Mouse (Mus musculus) forelimb bud, embryonic 11.5 days (tissue): Measurements from ENCODE around the gene Styx.

Experiments
- DNase-seq: peaks from one replicate; pipeline ENCODE4 v3.0.0-alpha.2; 2012; ENCODE audit warnings: low read depth, low spot score

Gene Styx

GRCm38 (mm10) chr14:45350931-45351859 lies at the start of gene Styx:
TSS of gene Styx (plus strand) at chr14:45351093.
- peak; percentile 89 for DNase-seq

DNA sequence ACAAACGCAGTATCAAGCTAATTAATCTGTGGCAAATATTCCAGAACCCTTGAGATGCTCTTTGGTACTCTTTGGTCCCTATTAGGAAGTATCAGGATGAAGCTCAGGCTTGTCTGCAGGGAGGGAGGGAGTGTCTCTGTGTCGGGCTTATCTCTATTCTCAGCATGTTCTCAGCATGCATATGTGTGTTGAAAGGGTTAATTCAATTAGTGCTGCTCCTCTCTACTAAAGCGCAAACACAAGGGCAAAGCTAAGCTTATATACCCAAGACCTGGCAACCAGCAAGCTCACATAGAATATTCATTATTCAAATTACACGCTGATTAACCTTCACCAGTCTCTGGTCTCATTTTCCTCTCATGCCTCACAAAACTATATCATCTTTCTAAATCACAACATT lies 47.0 kb upstream of the Styx start:
- no peak for DNase-seq

DNA sequence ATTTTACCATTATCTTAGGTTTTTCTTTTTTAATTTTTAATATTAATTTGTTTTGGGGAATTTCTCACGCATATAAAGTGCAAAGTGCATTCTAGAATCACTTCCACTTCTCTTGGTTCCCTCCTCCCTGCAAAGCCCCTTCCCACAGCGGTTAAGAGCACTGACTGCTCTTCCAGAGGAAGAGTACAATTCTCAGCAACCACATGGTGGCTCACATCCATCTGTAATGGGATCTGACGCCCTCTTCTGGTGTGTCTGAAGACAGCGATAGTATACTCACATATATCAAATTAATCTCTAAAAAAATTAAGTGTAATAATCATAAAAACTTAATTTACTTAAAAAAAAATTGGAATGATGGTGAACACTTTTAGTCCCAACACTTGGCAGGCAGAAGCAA lies 46.5 kb upstream of the Styx start:
- no peak for DNase-seq

DNA sequence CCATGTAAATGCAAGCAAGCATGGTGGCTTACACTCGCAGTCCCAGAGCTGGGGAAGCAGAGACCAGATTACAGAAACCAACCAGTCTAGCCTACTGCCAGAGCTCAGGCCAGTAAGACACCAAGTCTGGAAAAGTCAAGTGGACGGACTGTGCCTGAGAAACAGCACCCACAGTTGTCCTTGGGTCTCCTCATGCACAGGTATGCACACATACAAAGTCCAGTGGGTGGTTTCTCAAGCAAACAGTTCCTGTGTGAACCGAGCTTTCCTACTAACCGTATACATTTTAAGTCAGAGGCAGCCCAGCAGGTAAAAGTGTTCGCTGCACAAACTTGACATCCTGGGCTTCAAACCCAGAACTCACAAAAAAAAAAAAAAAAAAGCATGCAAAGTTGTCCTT lies 45.0 kb upstream of the Styx start:
- DNase-seq: no peak

DNA sequence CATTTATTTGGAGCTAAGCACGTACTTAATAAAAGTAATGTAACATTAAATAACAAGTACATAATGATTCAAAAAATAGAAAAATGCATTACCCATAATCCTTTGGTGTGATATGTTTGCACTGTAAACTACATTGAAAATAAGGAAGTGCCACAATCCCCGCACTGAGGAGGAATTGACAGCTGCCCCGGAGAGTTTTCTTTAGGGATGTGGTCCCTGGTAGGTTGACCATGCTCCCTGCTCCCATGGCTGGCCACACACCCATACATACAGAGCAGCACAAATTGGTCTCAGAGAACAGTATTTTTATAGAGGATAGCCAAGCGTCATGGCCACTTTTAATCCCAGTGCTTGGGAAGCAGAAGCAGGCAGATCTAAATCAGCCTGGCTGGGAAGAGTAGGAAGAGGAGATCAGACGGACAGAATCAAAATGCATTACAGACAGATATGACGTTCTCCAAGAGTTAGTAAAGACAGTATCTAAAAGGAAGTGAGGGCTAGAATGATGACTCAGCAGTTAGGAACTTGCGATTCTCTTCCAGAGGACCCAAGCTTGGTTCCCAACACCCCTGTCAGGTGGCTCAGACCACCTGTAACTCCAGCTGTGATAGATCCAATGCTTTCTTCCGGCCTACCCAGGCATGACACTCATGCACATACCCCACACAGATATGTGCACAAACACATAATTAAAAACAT lies 43.1 kb upstream of the Styx start:
- no peak for DNase-seq

GRCm38 (mm10) chr14:45309646-45310045 lies 41.2 kb upstream of the Styx start:
- no peak for DNase-seq

DNA sequence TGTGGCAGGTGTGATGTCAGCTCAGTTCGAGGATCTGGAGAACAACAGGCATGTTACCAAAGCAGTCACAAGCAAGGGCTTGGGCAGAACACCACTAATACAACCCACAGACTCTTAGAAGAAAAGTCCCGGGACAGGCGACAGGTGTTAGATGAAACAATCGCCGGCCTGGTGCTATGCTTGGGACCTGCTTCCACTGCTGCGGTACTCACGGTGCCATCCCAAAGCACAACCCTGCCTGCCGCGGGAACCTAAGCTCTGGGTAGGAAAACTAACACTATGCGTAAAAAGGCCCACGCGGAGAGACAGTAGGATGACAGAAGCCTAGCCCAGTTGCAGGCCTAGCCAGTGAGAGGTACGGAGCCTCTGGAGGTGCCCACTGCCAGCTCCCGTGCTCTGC lies 40.8 kb upstream of the Styx start:
- DNase-seq: no peak

GRCm38 (mm10) chr14:45316927-45317326 lies 34.0 kb upstream of the Styx start:
- no peak for DNase-seq

DNA sequence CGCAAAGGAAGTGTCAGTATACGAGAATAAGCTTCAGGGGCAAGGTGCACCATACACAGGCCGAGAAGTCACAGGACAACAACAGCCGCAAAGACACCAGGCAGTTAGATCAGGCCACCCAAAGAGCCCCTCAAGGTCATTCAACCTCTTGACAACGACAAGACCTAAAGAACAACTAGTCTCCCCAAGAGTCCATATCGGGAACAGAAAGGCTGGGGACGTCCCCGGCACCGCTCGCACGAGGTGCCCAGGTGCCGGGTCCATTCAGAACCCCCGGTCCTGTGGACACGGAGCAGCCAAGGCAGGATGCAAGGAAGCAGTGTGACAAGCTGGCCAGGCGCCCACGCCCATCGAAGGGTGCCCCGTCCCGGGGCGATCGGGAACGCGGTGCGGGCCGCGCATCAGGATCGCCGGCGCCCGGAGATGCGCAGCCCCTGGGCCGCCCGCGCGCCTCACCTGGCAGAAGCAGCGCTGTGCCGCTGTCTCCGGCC lies 32.9 kb upstream of the Styx start:
- peak; percentile 16 for DNase-seq

- DNase-seq: peak; percentile 66
Observed at GRCm38 (mm10) chr14:45318426-45319236, 32.3 kb upstream of the Styx start, which contains the start of gene Ero1l. TSS of gene Ero1l (minus strand) at chr14:45318771.

GRCm38 (mm10) chr14:45319237-45319610 lies 31.7 kb upstream of the Styx start:
- no peak for DNase-seq

GRCm38 (mm10) chr14:45320111-45320510 lies 30.8 kb upstream of the Styx start:
- DNase-seq: no peak

DNA sequence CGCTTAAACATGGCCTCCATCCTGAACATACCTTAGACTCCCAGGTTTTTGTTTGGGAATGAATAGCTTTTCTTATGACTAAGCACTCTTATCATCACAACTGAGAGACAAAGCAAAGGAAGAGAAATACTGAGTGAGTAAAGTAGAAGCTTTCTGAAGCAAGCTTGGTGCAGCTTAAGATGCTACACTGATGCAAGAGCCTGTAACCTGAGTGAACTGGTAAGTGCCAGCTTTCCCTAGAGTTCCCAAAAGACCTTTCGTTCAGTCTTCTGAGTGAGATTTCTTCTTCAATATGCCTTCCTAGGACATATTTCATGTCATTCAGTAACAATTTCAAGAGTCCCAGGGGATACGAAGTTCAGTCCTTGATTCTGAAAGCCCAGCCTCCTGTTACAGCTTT lies 29.8 kb upstream of the Styx start:
- DNase-seq: no peak

DNA sequence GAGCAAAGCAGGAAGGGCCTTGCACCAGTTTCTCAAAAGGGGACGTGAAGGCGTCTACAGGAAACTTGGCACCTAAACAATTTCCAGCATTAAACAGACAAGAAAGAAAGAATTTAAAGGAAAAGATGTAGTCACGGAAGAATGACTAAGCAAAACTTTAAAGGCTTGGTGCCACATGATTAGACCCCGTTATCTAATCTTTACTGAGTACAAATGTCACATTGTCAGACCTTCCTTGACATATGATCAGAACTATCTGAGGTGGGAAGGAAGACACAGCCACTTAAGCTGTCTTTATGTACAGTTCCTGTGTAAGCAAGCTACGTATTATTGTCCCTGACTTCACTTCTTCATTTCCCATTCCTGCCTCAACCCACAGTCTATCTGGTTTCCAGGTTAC lies 29.3 kb upstream of the Styx start:
- DNase-seq: no peak

GRCm38 (mm10) chr14:45322450-45322849 lies 28.4 kb upstream of the Styx start:
- no peak for DNase-seq

GRCm38 (mm10) chr14:45323320-45323719 lies 27.6 kb upstream of the Styx start:
- DNase-seq: no peak

DNA sequence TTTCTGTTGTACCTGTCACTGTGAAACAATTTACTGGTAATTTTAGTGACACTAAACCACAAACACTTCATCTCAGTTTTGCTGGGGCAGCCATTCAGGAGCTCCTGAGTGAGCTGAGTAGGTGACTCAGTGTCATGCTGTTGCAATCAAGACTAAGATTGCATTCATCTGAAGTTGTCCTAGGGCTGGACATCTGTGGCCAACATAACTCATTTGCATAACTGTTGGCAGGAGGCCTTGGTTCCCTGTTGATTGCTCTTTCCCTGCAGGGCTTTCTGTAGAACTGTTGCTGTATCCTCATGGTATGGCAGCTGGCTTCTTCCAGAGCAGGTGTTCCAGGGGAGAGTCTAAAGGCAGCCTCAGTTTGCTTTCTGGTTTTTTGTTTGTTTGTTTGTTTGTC lies 25.4 kb upstream of the Styx start:
- no peak for DNase-seq

DNA sequence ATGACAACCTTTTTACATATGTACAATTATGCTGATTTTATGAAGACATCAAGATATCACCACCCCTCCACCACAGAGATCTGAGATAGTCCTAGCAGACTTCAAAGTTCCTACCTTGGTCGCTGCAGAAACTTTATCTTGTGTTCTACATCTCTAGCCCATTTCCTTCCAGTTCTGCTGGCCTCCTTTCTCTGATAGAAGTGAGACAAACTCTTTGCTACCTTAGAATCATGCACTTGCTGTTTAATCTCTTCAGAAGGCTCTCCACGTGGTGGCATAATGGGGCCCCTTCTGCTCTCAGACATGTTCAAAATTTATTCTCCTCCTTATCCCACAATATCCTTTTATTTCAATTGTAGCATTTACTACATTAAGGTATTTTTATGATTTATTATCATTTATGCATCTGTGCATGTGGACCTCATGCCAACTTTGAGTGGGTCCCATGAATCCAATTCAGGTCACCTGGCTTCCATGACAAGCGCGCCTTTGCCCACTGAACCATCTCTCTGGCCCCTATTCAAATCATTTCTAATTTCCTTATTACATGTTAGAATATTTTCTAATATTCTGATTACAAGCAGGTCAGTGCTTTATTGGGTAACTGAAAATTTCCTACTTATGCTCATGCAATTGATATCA lies 22.7 kb upstream of the Styx start:
- DNase-seq: no peak

DNA sequence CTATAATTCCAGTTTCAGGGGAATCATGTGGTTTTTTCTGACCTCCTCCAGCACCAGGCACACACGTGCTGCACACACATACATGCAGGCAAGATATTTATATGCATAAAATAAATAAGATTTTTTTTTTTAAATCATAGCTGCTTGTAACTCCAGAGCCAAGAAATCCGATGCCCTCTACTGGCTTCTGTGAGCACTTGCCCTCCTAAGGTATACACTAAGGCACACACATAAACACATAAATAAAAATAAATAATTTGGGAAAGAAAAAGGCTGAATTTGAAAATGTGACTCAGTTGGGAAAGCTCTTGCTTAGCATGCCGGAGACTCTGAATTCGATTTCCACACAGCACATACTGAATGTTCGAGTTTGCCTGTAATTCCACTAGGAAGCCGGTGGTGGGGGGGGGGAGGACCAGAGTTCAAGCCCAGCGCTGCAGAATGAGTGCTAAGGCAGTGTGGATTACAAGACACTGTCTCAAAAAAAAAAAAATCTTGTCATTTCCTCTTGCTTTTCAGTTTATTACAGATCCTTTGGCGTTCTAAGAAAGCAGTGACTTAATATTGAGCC lies 21.8 kb upstream of the Styx start:
- DNase-seq: peak; percentile 11

GRCm38 (mm10) chr14:45329589-45330181 lies 21.2 kb upstream of the Styx start, which contains the start of gene Psmc6:
TSS of gene Psmc6 (plus strand) at chr14:45329788.
- peak; percentile 94 for DNase-seq
